Mouse (Mus musculus) cerebellum, adult (tissue): ENCODE data around the gene Nprl3.

Experiments
- ATAC-seq: cut with Nextera tagmentation; 2 replicates; pipeline ENCODE4 v1.9.2; 2017; ENCODE audit warnings: mild to moderate bottlenecking, moderate library complexity, mixed read lengths; ENCODE audit not compliant: insufficient number of reproducible peaks, low FRiP score, low TSS enrichment

The Nprl3 gene

DNA sequence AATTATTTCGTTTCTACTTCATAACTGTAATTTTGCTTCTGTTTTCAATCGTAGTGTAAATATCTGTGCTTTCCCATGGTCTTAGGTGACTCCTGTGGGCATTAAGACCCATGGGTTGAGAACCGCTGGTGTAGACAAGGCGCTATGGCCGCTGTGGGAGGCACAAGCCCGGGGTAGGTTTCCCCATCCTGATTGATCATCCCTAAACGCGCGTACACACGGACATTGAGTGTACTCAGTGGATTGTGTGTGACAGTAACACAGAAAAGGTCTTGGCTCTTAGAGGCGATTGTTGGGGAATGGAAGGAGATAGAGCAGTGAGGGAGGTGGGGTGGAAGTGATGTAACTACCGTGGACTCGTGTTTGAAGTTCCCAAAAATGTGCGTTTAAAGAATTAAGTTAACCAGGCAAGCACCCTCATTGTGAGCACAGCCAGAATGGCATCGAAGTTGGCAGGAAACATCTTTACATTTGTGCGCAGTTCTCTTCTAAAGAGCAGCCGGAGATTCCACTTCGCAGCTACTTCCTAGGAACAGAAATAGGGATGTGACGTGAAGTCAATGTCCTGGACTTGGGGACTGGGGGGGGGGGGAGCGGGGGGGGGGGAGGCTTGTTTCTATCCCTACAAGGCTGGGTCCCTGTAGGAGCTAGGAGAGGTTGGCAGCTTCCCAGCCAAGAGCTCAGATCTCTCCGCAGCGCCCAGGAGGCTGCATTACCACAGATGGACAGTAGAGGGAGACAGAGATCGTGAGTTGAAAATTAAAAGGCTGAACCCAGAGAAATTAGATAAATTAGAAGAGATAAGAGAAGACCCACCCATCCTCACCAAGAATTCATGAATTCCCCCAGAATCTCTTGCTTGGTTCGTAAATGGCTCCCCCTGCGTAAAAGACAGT, 85.3 kb downstream of the Nprl3 start:
- ATAC-seq, result peak; percentile 76

GRCm38 (mm10) chr11:32181246-32181645, 86.3 kb downstream of the Nprl3 start:
- no peak for ATAC-seq

DNA sequence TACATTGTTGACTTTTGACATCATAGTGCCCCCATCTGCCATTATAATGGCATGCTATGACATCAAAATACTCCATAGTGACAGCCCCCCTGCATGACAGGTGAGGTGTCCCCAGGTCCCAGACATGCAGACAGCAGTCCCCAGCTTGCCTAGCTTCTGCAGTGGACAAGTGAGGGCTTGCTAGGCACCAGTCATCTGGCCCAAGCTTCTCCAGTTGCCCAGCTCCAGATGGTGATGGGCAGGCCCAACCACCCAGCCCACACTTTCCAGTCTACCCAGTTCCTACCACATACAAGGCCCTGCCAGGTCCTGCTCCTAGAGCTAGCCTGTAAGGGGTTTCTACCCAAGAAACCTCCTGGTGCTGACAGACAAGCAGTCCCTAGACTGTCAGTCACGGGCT, 89.0 kb downstream of the Nprl3 start:
- no peak for ATAC-seq
